Mouse (Mus musculus): ENCODE data around the gene Vsx1. TPM values are rescaled to one million over a fixed set of nuclear protein-coding genes. Genes with fewer than 3 reads are reported as not detected.

Gene Vsx1
- polyA plus RNA-seq, 1 experiment from 2014 or later, result not detected

GRCm38 (mm10) chr2:150656975-150657768 is 32.0 kb downstream of the Vsx1 start:
- no peak overlapping the region for H3K4me2 ChIP-seq (ENCODE audit: low read length)
- H3K4me1 ChIP-seq (ENCODE audit: control insufficient read depth in 2 of 2, insufficient read depth in 2 of 2, low read length in 2 of 2), result no peaks in the 10 kb centered on the region
- ATAC-seq (ENCODE audit: insufficient number of reproducible peaks, insufficient read depth, low FRiP score, low read depth), result no peak
- 0 out of 2 replicates have a peak, but pooled peaks cover 3% of the 10 kb centered on the region for H3K9me3 ChIP-seq (ENCODE audit: control insufficient read depth, low read length)
- H3K36me3 ChIP-seq (ENCODE audit: control insufficient read depth, insufficient read depth, low read length), result no peaks in the 10 kb centered on the region
- no peak overlapping the region for H3K4me3 ChIP-seq (ENCODE audit: control insufficient read depth in 1 of 2, insufficient read depth in 1 of 2, low read depth in 1 of 2, low read length in 2 of 2)
- H3K9ac ChIP-seq (ENCODE audit: low read length), result no peak overlapping the region
- 74% methylated on average over 8 of the region's 8 CpGs for WGBS
- H3K27me3 ChIP-seq (ENCODE audit: control insufficient read depth, insufficient read depth, low read length), result no peaks in the 10 kb centered on the region
- H3K27ac ChIP-seq (replicated peaks in 1 of 2; ENCODE audit: control insufficient read depth in 1 of 2, insufficient read depth in 1 of 2, low read depth in 2 of 2, low read length in 2 of 2), result no peak overlapping the region

GRCm38 (mm10) chr2:150656112-150656511 is 33.0 kb downstream of the Vsx1 start:
- 90% methylated on average over 3 of the region's 3 CpGs for WGBS
- Histone ChIP-seq H3K27ac (replicated peaks in 1 of 2; ENCODE audit: control insufficient read depth in 1 of 2, insufficient read depth in 1 of 2, low read depth in 2 of 2, low read length in 2 of 2) (no peak overlapping the region), H3K27me3 (ENCODE audit: control insufficient read depth, insufficient read depth, low read length) (no peaks in the 10 kb centered on the region), H3K36me3 (ENCODE audit: control insufficient read depth, insufficient read depth, low read length) (no peaks in the 10 kb centered on the region), H3K9ac (ENCODE audit: low read length) (no peak overlapping the region), H3K4me1 (ENCODE audit: control insufficient read depth in 2 of 2, insufficient read depth in 2 of 2, low read length in 2 of 2) (peaks cover 2 to 4% of the 10 kb centered on the region in 2 experiments; a peak in 3 of 4 replicates), H3K4me2 (ENCODE audit: low read length) (no peak overlapping the region), H3K4me3 (ENCODE audit: control insufficient read depth in 1 of 2, insufficient read depth in 1 of 2, low read depth in 1 of 2, low read length in 2 of 2) (no peak overlapping the region), H3K9me3 (ENCODE audit: control insufficient read depth, low read length) (0 out of 2 replicates have a peak, but pooled peaks cover 3% of the 10 kb centered on the region)
- ATAC-seq (ENCODE audit: insufficient number of reproducible peaks, insufficient read depth, low FRiP score, low read depth), result no peak

- Histone ChIP-seq H3K36me3 (ENCODE audit: control insufficient read depth, insufficient read depth, low read length) (no peaks in the 10 kb centered on the region), H3K4me1 (ENCODE audit: control insufficient read depth in 2 of 2, insufficient read depth in 2 of 2, low read length in 2 of 2) (peaks cover 8 to 12% of the 10 kb centered on the region in 2 experiments), H3K4me3 (ENCODE audit: control insufficient read depth in 1 of 2, insufficient read depth in 1 of 2, low read depth in 1 of 2, low read length in 2 of 2) (no peak overlapping the region), H3K27ac (replicated peaks in 1 of 2; ENCODE audit: control insufficient read depth in 1 of 2, insufficient read depth in 1 of 2, low read depth in 2 of 2, low read length in 2 of 2) (no peak overlapping the region), H3K4me2 (ENCODE audit: low read length) (no peak overlapping the region), H3K9ac (ENCODE audit: low read length) (no peak overlapping the region), H3K9me3 (ENCODE audit: control insufficient read depth, low read length) (0 out of 2 replicates have a peak, but pooled peaks cover 3% of the 10 kb centered on the region), H3K27me3 (ENCODE audit: control insufficient read depth, insufficient read depth, low read length) (no peaks in the 10 kb centered on the region)
- no peak for ATAC-seq (ENCODE audit: insufficient number of reproducible peaks, insufficient read depth, low FRiP score, low read depth)
- 67% methylated on average over 6 of the region's 6 CpGs for WGBS
Measured at GRCm38 (mm10) chr2:150655290-150655689, 33.9 kb downstream of the Vsx1 start.

- H3K27me3 ChIP-seq (ENCODE audit: control insufficient read depth, insufficient read depth, low read length), result no peaks in the 10 kb centered on the region
- H3K9me3 ChIP-seq (ENCODE audit: control insufficient read depth, low read length), result 0 out of 2 replicates have a peak, but pooled peaks cover 3% of the 10 kb centered on the region
- no peak overlapping the region for H3K27ac ChIP-seq (replicated peaks in 1 of 2; ENCODE audit: control insufficient read depth in 1 of 2, insufficient read depth in 1 of 2, low read depth in 2 of 2, low read length in 2 of 2)
- no peak for ATAC-seq (ENCODE audit: insufficient number of reproducible peaks, insufficient read depth, low FRiP score, low read depth)
- H3K4me1 ChIP-seq (ENCODE audit: control insufficient read depth in 2 of 2, insufficient read depth in 2 of 2, low read length in 2 of 2), result peaks cover 12 to 17% of the 10 kb centered on the region in 2 experiments
- 83% methylated on average over 2 of the region's 2 CpGs for WGBS
- no peak overlapping the region for H3K4me2 ChIP-seq (ENCODE audit: low read length)
- no peaks in the 10 kb centered on the region for H3K36me3 ChIP-seq (ENCODE audit: control insufficient read depth, insufficient read depth, low read length)
- H3K4me3 ChIP-seq (ENCODE audit: control insufficient read depth in 1 of 2, insufficient read depth in 1 of 2, low read depth in 1 of 2, low read length in 2 of 2), result no peak overlapping the region
- H3K9ac ChIP-seq (ENCODE audit: low read length), result no peak overlapping the region
Measured at GRCm38 (mm10) chr2:150654814-150655213, 34.3 kb downstream of the Vsx1 start.

- H3K9me3 ChIP-seq (ENCODE audit: control insufficient read depth, low read length), result no peaks in the 10 kb centered on the region
- H3K4me3 ChIP-seq (ENCODE audit: control insufficient read depth in 1 of 2, insufficient read depth in 1 of 2, low read depth in 1 of 2, low read length in 2 of 2), result no peak overlapping the region
- 63% methylated on average over 9 of the region's 9 CpGs for WGBS
- ATAC-seq (ENCODE audit: insufficient number of reproducible peaks, insufficient read depth, low FRiP score, low read depth), result no peak
- H3K9ac ChIP-seq (ENCODE audit: low read length), result peak overlapping the region; percentile 16; the same call in 1 of the 2 replicates
- no peaks in the 10 kb centered on the region for H3K36me3 ChIP-seq (ENCODE audit: control insufficient read depth, insufficient read depth, low read length)
- 0 out of 2 replicates have a peak overlapping the region, but pooled peaks have one; percentile 5 for H3K4me2 ChIP-seq (ENCODE audit: low read length)
- no peaks in the 10 kb centered on the region for H3K27me3 ChIP-seq (ENCODE audit: control insufficient read depth, insufficient read depth, low read length)
- peaks cover 17% of the 10 kb centered on the region in 2 experiments for H3K4me1 ChIP-seq (ENCODE audit: control insufficient read depth in 2 of 2, insufficient read depth in 2 of 2, low read length in 2 of 2)
- peak overlapping the region; percentile 9 to 71; a peak in 3 of 4 replicates for H3K27ac ChIP-seq (replicated peaks in 1 of 2; ENCODE audit: control insufficient read depth in 1 of 2, insufficient read depth in 1 of 2, low read depth in 2 of 2, low read length in 2 of 2)
Measured at GRCm38 (mm10) chr2:150651366-150651765, 37.8 kb downstream of the Vsx1 start.

- WGBS, result 2% methylated on average over 7 of the region's 7 CpGs
- H3K4me3 ChIP-seq (ENCODE audit: control insufficient read depth in 1 of 2, insufficient read depth in 1 of 2, low read depth in 1 of 2, low read length in 2 of 2), result no peak overlapping the region
- H3K4me1 ChIP-seq (ENCODE audit: control insufficient read depth in 2 of 2, insufficient read depth in 2 of 2, low read length in 2 of 2), result peaks cover 17% of the 10 kb centered on the region in 2 experiments
- no peaks in the 10 kb centered on the region for H3K36me3 ChIP-seq (ENCODE audit: control insufficient read depth, insufficient read depth, low read length)
- H3K9me3 ChIP-seq (ENCODE audit: control insufficient read depth, low read length), result no peaks in the 10 kb centered on the region
- peak overlapping the region; percentile 5 for H3K4me2 ChIP-seq (ENCODE audit: low read length)
- H3K27me3 ChIP-seq (ENCODE audit: control insufficient read depth, insufficient read depth, low read length), result no peaks in the 10 kb centered on the region
- H3K27ac ChIP-seq (replicated peaks in 1 of 2; ENCODE audit: control insufficient read depth in 1 of 2, insufficient read depth in 1 of 2, low read depth in 2 of 2, low read length in 2 of 2), result peak overlapping the region; percentile 71 to 85
- no peak for ATAC-seq (ENCODE audit: insufficient number of reproducible peaks, insufficient read depth, low FRiP score, low read depth)
- peak overlapping the region; percentile 16 for H3K9ac ChIP-seq (ENCODE audit: low read length)
Measured at GRCm38 (mm10) chr2:150650511-150651074, 38.6 kb downstream of the Vsx1 start.

- Histone ChIP-seq H3K36me3 (ENCODE audit: control insufficient read depth, insufficient read depth, low read length) (no peaks in the 10 kb centered on the region), H3K4me1 (ENCODE audit: control insufficient read depth in 2 of 2, insufficient read depth in 2 of 2, low read length in 2 of 2) (peaks cover 17% of the 10 kb centered on the region in 2 experiments), H3K4me3 (ENCODE audit: control insufficient read depth in 1 of 2, insufficient read depth in 1 of 2, low read depth in 1 of 2, low read length in 2 of 2) (no peak overlapping the region), H3K27me3 (ENCODE audit: control insufficient read depth, insufficient read depth, low read length) (no peaks in the 10 kb centered on the region), H3K9ac (ENCODE audit: low read length) (no peak overlapping the region), H3K9me3 (ENCODE audit: control insufficient read depth, low read length) (no peaks in the 10 kb centered on the region), H3K27ac (replicated peaks in 1 of 2; ENCODE audit: control insufficient read depth in 1 of 2, insufficient read depth in 1 of 2, low read depth in 2 of 2, low read length in 2 of 2) (no peak overlapping the region), H3K4me2 (ENCODE audit: low read length) (no peak overlapping the region)
- WGBS, result 49% methylated on average over 13 of the region's 13 CpGs
- no peak for ATAC-seq (ENCODE audit: insufficient number of reproducible peaks, insufficient read depth, low FRiP score, low read depth)
Measured at GRCm38 (mm10) chr2:150648300-150648895, 40.8 kb downstream of the Vsx1 start.
